Mouse (Mus musculus): ENCODE measurements around the gene Mrs2.

DNA sequence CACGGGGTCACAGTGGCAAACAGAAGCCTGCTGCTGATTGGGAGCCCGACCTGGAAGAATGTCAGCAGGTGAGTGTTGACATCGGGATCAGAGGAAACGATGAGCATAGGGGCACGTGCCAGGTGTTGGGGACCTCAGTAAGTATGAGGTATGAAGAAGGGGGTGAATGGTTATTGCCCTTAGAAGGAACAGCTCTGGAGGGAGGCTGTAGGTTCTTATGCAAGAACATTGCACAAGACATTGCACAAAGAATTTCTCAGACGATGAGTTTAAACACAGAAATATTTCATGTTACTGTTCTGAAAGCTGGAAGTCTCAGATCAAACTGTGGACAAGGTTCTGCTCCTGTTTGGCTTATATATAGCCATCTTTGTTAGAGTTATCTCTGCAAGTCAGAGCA is 39.1 kb downstream of the Mrs2 start:
- no peak for TF ChIP-seq ZC3H11A (IDR thresholded peaks at IDR 0.05; ENCODE audit: borderline replicate concordance, low read depth, low read length)
- TF ChIP-seq MAFK (IDR thresholded peaks at IDR 0.05; ENCODE audit: insufficient read depth, low read depth, low read length): no peak
